14 mouse cellular contexts compared by ENCODE assay signal in the genomic region with DNA sequence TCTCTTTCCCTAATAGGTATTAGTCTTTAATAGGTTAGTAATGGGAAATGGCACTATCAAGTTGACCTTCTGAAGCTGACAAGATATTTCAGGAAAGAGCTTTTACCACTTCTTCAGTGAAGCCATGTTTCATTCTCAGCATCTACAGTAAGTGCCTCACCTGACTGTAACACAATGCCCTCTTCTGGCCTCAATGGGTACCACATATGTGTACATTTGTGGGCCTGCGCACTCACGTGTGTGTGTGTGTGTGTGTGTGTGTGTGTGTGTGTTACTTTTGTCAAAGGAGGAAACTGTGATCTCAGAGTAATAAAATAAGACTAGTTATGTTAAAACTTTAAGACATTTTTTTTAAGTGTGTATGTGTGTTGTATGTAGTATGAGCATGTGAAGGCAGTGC.
A peak's percentile ranks its signal among the peaks of the same experiment; 100 is the strongest.
DNase-seq lines count a peak whose midpoint lies in the region; TF ChIP-seq lines count a peak whose summit lies in the region.
"Had no signal": no experiment of that assay in that cellular context is flagged by ENCODE, and none has a peak within 500 bp of the region (broad histone marks: within the 10 kb centered on the region; RNA-seq: fewer than 3 reads in every experiment).

No protein-coding gene starts in this region.

- H3K9me3 ChIP-seq in ES-E14 (ENCODE audit: control insufficient read depth, insufficient read depth, low read depth, low read length) = no peaks in the 10 kb centered on the region
- H3K9me3 ChIP-seq: embryonic facial prominence, embryonic 13.5 days; forebrain, embryonic 13.5 days; heart, embryonic 15.5 days; limb, embryonic 13.5 days had no signal

- no peaks in the 10 kb centered on the region for H3K4me1 ChIP-seq in ES-E14 (ENCODE audit: control insufficient read depth in 2 of 2, insufficient read depth in 2 of 2, low read length in 2 of 2, poor library complexity in 1 of 2)
- H3K4me1 ChIP-seq: embryonic facial prominence, embryonic 13.5 days; forebrain, embryonic 13.5 days; heart, embryonic 15.5 days; limb, embryonic 13.5 days had no signal

- intact Hi-C loops in left cerebral cortex, adult 2 months (cut with DNase I) = no loop called here

- H3K36me3 ChIP-seq in ES-E14 (ENCODE audit: control insufficient read depth, insufficient read depth, low read length, poor library complexity, severe bottlenecking) = no peaks in the 10 kb centered on the region
- H3K36me3 ChIP-seq: embryonic facial prominence, embryonic 13.5 days; heart, embryonic 15.5 days; limb, embryonic 13.5 days had no signal

- DNase-seq in gastrocnemius, postnatal 10 days = peak; percentile 4
- no peak for DNase-seq in gastrocnemius, adult 18-20 months (ENCODE audit: low spot score)
- no peak for DNase-seq in left cerebral cortex, adult 2 months (ENCODE audit: extremely low spot score in 1 of 2, low spot score in 2 of 2)
- no peak for DNase-seq in left cerebral cortex, adult 8-10 months (ENCODE audit: low spot score in 2 of 2)
- peak; percentile 11 for DNase-seq in 416B (ENCODE audit: low read depth)
- peak; percentile 1 for DNase-seq in ES-E14 (ENCODE audit: low read depth, low spot score)
- no peak for DNase-seq in Muller cell, postnatal 12 days (ENCODE audit: inconsistent ontology term)
- DNase-seq: gastrocnemius, postnatal 36 days; lung, postnatal 14 days; midbrain, embryonic 14.5 days had no signal

- H3K27ac ChIP-seq in left cerebral cortex, adult 2 months = no peak overlapping the region
- no peak overlapping the region for H3K27ac ChIP-seq in ES-E14 (ENCODE audit: insufficient read depth, low read depth, low read length, poor library complexity, severe bottlenecking)
- H3K27ac ChIP-seq: embryonic facial prominence, embryonic 13.5 days; forebrain, embryonic 13.5 days; heart, embryonic 15.5 days; limb, embryonic 13.5 days had no signal

- no peak overlapping the region for H3K4me3 ChIP-seq in left cerebral cortex, adult 2 months
- no peak overlapping the region for H3K4me3 ChIP-seq in ES-E14 (ENCODE audit: insufficient read depth in 1 of 2, low read depth in 1 of 2, low read length in 2 of 2, poor library complexity in 1 of 2, severe bottlenecking in 1 of 2)
- H3K4me3 ChIP-seq: embryonic facial prominence, embryonic 13.5 days; forebrain, embryonic 13.5 days; heart, embryonic 15.5 days; limb, embryonic 13.5 days had no signal

- TF ChIP-seq CTCF in left cerebral cortex, adult 2 months (IDR thresholded peaks at IDR 0.05) = peak; percentile 5; the same call in 1 of the 2 replicates

- in situ Hi-C loops in ES-E14 (cut with MboI; ENCODE audit: low sequenced_read_pairs in 2 of 2, unreplicated experiment in 2 of 2) = no loop called here

- no peak overlapping the region for H3K9ac ChIP-seq in ES-E14 (ENCODE audit: insufficient read depth, low read depth, low read length, poor library complexity, severe bottlenecking)
- H3K9ac ChIP-seq: embryonic facial prominence, embryonic 13.5 days; forebrain, embryonic 13.5 days; heart, embryonic 15.5 days; limb, embryonic 13.5 days had no signal

TF ChIP-seq in ES-E14, 5 proteins besides CTCF, POLR2A, EP300 and RAD21:
- no peak for TF ChIP-seq CHD2 (IDR thresholded peaks at IDR 0.05; ENCODE audit: low read depth, low read length)
- no peak for TF ChIP-seq HCFC1 (IDR thresholded peaks at IDR 0.05; ENCODE audit: borderline replicate concordance, insufficient read depth, low read length)

Comparison
In these comparisons a context has a peak if more than half of its experiments do, and no peak if none do; other contexts are left out.
1. DNase-seq: peak in gastrocnemius, postnatal 10 days (single experiment), 416B (single experiment) and ES-E14 (single experiment); none in gastrocnemius, adult 18-20 months (single experiment), left cerebral cortex, adult 2 months (0 of 2), left cerebral cortex, adult 8-10 months (0 of 2) and Muller cell, postnatal 12 days (single experiment).